Mouse (Mus musculus): ENCODE measurements around the gene Zfp462. TPM values are rescaled to one million over a fixed set of nuclear protein-coding genes. Genes with fewer than 3 reads are reported as not detected.

Zfp462 gene
- polyA plus RNA-seq, 1 experiment from 2014 or later = 9.0 TPM

DNA sequence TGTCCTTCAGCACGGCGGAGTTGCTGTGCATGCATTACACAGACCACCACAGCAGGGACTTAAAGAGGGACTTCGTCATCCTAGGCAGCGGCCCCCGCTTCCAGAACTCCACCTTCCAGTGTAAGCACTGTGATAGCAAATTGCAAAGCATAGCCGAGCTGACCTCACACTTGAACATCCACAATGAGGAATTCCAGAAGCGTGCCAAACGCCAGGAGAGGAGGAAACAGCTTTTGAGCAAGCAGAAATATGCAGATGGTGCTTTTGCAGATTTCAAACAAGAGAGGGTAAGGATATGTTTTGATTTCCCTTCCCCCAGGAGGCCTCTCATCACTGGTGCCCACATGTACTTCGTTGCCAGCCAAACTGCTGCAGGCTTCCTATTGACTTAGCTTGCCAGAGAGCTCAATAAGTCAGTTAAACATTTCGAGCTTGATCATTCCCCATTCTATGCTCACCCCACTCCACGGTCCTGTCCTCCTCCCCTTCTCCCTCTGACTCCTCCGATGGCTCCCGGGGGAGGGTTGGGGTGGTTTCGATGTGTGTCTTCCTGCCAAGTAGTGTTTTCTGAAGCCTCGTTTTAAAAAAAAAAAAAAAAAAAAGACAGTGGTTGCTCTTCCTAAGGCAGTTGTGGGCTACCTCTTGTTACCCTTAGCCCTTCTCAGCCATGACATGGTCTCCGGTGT, 68.9 kb downstream of the Zfp462 start:
- no peak overlapping the region; the same call in 1 of the 2 replicates for H3K27ac ChIP-seq (ENCODE audit: low read depth, low read length)
- peak; percentile 35; the same call in 1 of the 2 replicates for ATAC-seq

DNA sequence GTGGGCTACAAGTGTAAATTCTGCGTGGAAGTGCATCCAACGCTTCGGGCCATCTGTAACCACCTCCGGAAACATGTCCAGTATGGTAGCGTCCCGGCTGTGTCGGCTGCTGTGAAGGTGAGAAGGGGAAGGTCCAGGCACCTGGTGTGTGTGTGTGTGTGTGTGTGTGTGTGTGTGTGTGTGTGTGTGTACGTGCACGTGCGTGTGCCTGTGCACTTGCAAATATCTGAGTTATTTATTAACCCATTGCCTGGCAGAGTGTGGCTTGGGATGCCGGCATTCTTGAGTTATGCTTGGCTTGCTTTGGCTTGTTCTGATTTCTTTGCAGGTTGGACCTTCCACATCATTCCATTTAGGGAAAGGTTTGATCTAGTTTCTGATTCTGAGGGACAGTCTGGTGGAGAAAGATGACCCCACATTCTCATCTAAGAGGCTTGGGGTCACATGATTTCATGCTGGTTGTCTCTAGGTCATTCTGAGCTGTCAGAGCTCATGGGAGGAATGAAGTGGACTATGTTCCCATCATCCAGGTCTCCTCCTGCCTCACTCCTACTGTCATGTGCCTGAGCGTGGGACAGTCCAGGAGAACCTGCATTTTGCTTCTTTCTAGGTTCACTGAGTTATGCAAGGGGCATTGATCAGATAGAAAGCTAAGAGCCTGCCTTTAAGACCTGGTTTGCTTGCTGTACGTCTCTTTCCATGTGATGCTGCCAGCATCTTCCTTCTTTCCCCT, 70.0 kb downstream of the Zfp462 start:
- Histone ChIP-seq H3K9me3 (ENCODE audit: control insufficient read depth, low read length) (no peaks in the 10 kb centered on the region), H3K4me2 (ENCODE audit: low read length) (no peak overlapping the region), H3K9ac (ENCODE audit: low read depth, low read length) (no peak overlapping the region), H3K36me3 (ENCODE audit: control insufficient read depth, insufficient read depth, low read length) (peaks cover 61% of the 10 kb centered on the region), H3K4me1 (ENCODE audit: control insufficient read depth, insufficient read depth, low read depth, low read length) (no peaks in the 10 kb centered on the region), H3K4me3 (ENCODE audit: low read length) (no peak overlapping the region), H3K27ac (ENCODE audit: low read depth, low read length) (no peak overlapping the region), H3K27me3 (replicated peaks; ENCODE audit: control insufficient read depth, insufficient read depth, low read length) (no peaks in the 10 kb centered on the region)
- no peak for ATAC-seq
- WGBS = 91% methylated on average over 13 of the region's 13 CpGs

More for the DNA sequence above, 68.9 kb downstream of the Zfp462 start:
- no peaks in the 10 kb centered on the region for H3K4me1 ChIP-seq (ENCODE audit: control insufficient read depth, insufficient read depth, low read depth, low read length)
- no peak overlapping the region for H3K9ac ChIP-seq (ENCODE audit: low read depth, low read length)
- H3K4me3 ChIP-seq (ENCODE audit: low read length) = no peak overlapping the region
- no peak overlapping the region for H3K4me2 ChIP-seq (ENCODE audit: low read length)
- no peaks in the 10 kb centered on the region for H3K9me3 ChIP-seq (ENCODE audit: control insufficient read depth, low read length)
- peaks cover 72% of the 10 kb centered on the region for H3K36me3 ChIP-seq (ENCODE audit: control insufficient read depth, insufficient read depth, low read length)
- WGBS = 73% methylated on average over 16 of the region's 16 CpGs
- no peaks in the 10 kb centered on the region for H3K27me3 ChIP-seq (replicated peaks; ENCODE audit: control insufficient read depth, insufficient read depth, low read length)

DNA sequence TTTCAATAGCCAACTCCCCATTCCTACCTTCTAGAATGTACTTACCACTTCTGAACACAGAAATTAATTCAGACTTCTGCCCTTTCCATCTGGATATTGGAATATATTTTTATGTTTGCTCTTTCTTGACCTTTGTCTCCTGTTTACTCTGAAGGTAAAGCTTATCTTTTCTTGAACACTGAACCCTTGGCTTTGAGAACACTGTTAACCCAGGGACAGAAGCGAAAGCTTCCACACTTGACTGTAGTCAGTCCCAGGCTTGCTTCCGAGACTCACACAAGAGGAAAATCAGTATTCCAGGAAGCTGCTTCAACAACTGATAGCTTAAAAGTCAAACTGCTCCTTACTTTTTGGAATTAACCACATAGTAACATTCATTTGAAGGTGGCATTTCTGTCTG, 70.7 kb downstream of the Zfp462 start:
- Histone ChIP-seq H3K4me2 (ENCODE audit: low read length) (no peak overlapping the region), H3K9ac (ENCODE audit: low read depth, low read length) (no peak overlapping the region), H3K9me3 (ENCODE audit: control insufficient read depth, low read length) (no peaks in the 10 kb centered on the region), H3K4me1 (ENCODE audit: control insufficient read depth, insufficient read depth, low read depth, low read length) (no peaks in the 10 kb centered on the region), H3K4me3 (ENCODE audit: low read length) (no peak overlapping the region), H3K27me3 (replicated peaks; ENCODE audit: control insufficient read depth, insufficient read depth, low read length) (no peaks in the 10 kb centered on the region), H3K27ac (ENCODE audit: low read depth, low read length) (no peak overlapping the region), H3K36me3 (ENCODE audit: control insufficient read depth, insufficient read depth, low read length) (peaks cover 57% of the 10 kb centered on the region)
- 97% methylated on average over 2 of the region's 2 CpGs for WGBS
- no peak for ATAC-seq

DNA sequence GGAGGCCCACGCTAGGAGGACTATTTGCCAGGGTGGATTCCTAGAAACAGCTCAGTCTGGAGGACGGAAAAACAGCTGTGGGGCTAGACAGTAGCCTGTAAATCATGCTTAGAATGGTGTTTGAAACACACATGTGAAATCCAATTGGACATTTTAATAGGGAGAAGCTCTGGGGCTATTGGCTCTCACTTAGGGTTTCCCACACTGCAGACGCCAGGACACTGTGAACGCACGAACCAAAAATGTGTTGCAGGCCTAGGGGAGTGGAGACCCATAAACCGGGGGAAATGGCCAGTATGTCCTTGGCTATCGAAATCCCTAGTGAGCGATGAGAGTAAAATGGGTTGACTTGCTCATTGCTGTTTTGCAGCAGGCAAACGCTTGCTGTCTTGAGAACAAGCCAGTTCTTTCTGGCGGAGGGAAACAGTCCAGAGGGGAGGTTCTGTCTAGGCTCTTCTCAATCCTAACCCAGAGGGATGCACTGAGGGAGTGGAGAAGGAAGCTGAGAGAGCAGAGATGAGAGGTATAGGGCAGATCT, 81.3 kb downstream of the Zfp462 start:
- H3K27ac ChIP-seq (ENCODE audit: low read depth, low read length) = no peak overlapping the region
- WGBS = 81% methylated on average over 10 of the region's 10 CpGs
- no peak overlapping the region for H3K4me3 ChIP-seq (ENCODE audit: low read length)
- ATAC-seq = no peak
- peaks cover 12% of the 10 kb centered on the region for H3K36me3 ChIP-seq (ENCODE audit: control insufficient read depth, insufficient read depth, low read length)
- H3K9me3 ChIP-seq (ENCODE audit: control insufficient read depth, low read length) = no peaks in the 10 kb centered on the region
- no peaks in the 10 kb centered on the region for H3K27me3 ChIP-seq (replicated peaks; ENCODE audit: control insufficient read depth, insufficient read depth, low read length)
- H3K4me2 ChIP-seq (ENCODE audit: low read length) = no peak overlapping the region
- H3K9ac ChIP-seq (ENCODE audit: low read depth, low read length) = no peak overlapping the region
- no peaks in the 10 kb centered on the region for H3K4me1 ChIP-seq (ENCODE audit: control insufficient read depth, insufficient read depth, low read depth, low read length)

DNA sequence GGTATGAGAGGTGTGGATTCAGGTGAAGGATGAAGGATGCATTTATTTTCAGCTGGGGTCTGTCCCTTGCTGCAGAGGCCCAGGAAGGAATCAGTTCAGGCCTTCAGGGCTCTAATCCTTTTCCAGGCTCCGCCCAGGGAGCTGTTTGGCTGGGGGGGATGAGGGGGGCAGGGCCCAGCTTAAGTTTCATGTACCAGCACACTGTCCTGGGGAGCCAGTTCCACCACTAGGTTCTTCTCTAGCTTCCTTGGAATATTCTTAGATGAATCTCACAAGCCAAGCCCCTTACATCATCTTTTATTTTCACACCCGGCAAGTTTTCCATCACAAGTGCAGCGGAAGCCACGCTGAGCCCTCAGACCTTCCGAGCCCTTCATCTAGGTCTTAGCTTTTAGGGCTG, 85.6 kb downstream of the Zfp462 start:
- H3K27me3 ChIP-seq (replicated peaks; ENCODE audit: control insufficient read depth, insufficient read depth, low read length) = no peaks in the 10 kb centered on the region
- H3K4me2 ChIP-seq (ENCODE audit: low read length) = no peak overlapping the region
- H3K27ac ChIP-seq (ENCODE audit: low read depth, low read length) = no peak overlapping the region
- H3K36me3 ChIP-seq (ENCODE audit: control insufficient read depth, insufficient read depth, low read length) = no peaks in the 10 kb centered on the region
- H3K9ac ChIP-seq (ENCODE audit: low read depth, low read length) = no peak overlapping the region
- ATAC-seq = no peak
- no peak overlapping the region for H3K4me3 ChIP-seq (ENCODE audit: low read length)
- no peaks in the 10 kb centered on the region for H3K9me3 ChIP-seq (ENCODE audit: control insufficient read depth, low read length)
- 82% methylated on average over 5 of the region's 5 CpGs for WGBS
- H3K4me1 ChIP-seq (ENCODE audit: control insufficient read depth, insufficient read depth, low read depth, low read length) = no peaks in the 10 kb centered on the region

DNA sequence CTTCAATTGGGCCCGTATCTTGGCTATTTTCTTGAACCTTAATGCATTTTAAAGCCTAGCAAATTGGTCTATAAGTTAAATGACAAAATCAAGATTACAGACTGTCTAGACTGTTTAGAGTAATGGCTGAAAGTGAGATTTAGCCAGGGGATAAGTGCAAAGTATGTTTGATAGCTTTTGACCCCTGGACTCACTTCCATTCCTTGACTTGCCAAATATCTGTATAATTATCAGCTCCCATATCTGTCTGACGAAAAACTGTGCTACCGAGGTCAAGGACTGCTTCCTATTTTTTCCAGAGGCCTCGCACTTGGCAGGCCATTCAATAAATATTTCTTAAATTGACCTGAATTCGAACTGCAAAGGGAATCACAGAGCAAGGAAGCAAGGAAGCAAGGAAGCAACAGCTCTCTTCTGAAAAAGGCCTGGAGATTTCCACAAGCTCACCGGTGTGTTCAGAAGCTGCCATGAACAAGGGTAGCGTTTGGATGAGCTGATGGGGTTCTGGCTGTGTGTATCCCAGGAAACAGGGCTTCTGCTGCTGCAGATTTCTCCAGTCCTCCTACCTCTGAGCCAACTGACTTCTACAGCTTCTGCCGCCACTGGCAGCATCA, 87.6 kb downstream of the Zfp462 start:
- H3K27me3 ChIP-seq (replicated peaks; ENCODE audit: control insufficient read depth, insufficient read depth, low read length) = no peaks in the 10 kb centered on the region
- no peak overlapping the region for H3K4me2 ChIP-seq (ENCODE audit: low read length)
- no peaks in the 10 kb centered on the region for H3K36me3 ChIP-seq (ENCODE audit: control insufficient read depth, insufficient read depth, low read length)
- WGBS = 70% methylated on average over 8 of the region's 8 CpGs
- no peak overlapping the region for H3K4me3 ChIP-seq (ENCODE audit: low read length)
- H3K9ac ChIP-seq (ENCODE audit: low read depth, low read length) = no peak overlapping the region
- H3K27ac ChIP-seq (ENCODE audit: low read depth, low read length) = no peak overlapping the region
- H3K4me1 ChIP-seq (ENCODE audit: control insufficient read depth, insufficient read depth, low read depth, low read length) = no peaks in the 10 kb centered on the region
- no peaks in the 10 kb centered on the region for H3K9me3 ChIP-seq (ENCODE audit: control insufficient read depth, low read length)
- no peak for ATAC-seq

DNA sequence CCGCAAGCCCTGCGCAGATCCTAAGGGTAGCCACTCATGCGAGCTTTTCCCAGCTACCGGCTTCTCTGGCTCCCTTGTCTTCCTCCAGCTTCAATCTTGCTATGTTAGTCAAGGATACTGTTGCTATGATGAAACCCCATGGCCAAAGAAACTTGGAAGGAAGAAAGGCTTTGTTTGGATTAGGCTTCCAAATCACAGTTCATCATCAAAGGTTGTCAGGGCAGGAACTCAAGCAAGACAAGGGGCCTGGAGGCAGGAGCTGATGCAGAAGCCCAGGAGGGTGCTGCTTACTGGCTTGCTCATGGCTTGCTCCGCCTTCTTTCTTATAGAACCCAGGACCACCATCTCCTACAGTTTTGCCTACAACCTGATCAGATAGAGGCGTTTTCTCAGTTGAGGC, 88.6 kb downstream of the Zfp462 start:
- H3K4me3 ChIP-seq (ENCODE audit: low read length) = no peak overlapping the region
- no peak for ATAC-seq
- H3K4me2 ChIP-seq (ENCODE audit: low read length) = no peak overlapping the region
- no peaks in the 10 kb centered on the region for H3K4me1 ChIP-seq (ENCODE audit: control insufficient read depth, insufficient read depth, low read depth, low read length)
- H3K27ac ChIP-seq (ENCODE audit: low read depth, low read length) = no peak overlapping the region
- H3K36me3 ChIP-seq (ENCODE audit: control insufficient read depth, insufficient read depth, low read length) = no peaks in the 10 kb centered on the region
- no peak overlapping the region for H3K9ac ChIP-seq (ENCODE audit: low read depth, low read length)
- WGBS = 93% methylated on average over 6 of the region's 6 CpGs
- H3K27me3 ChIP-seq (replicated peaks; ENCODE audit: control insufficient read depth, insufficient read depth, low read length) = no peaks in the 10 kb centered on the region
- no peaks in the 10 kb centered on the region for H3K9me3 ChIP-seq (ENCODE audit: control insufficient read depth, low read length)

DNA sequence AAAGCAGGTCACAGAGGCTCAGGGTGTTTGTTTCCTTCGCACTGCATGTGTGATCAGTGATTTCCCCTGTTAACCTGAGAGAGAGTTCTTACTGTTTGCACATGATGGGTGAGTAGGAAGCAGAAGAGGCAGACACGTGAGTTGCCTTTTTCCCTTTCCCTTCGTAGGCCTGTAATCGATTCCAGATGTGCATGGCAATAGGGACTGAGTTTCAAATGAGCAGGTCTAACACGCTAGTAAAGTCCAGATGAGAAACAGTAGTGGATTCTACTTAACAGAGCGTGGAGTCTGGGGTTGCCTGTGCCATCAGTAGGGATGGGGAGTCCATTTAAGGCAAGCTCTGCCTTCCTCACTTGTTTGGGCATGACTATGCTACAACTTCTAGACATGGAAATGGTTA, 93.3 kb downstream of the Zfp462 start:
- 89% methylated on average over 6 of the region's 6 CpGs for WGBS
- H3K27ac ChIP-seq (ENCODE audit: low read depth, low read length) = no peak overlapping the region
- H3K4me3 ChIP-seq (ENCODE audit: low read length) = no peak overlapping the region
- no peaks in the 10 kb centered on the region for H3K9me3 ChIP-seq (ENCODE audit: control insufficient read depth, low read length)
- ATAC-seq = no peak
- no peaks in the 10 kb centered on the region for H3K36me3 ChIP-seq (ENCODE audit: control insufficient read depth, insufficient read depth, low read length)
- no peak overlapping the region for H3K9ac ChIP-seq (ENCODE audit: low read depth, low read length)
- peaks cover 8% of the 10 kb centered on the region for H3K4me1 ChIP-seq (ENCODE audit: control insufficient read depth, insufficient read depth, low read depth, low read length)
- H3K4me2 ChIP-seq (ENCODE audit: low read length) = no peak overlapping the region
- no peaks in the 10 kb centered on the region for H3K27me3 ChIP-seq (replicated peaks; ENCODE audit: control insufficient read depth, insufficient read depth, low read length)
